Mouse (Mus musculus) v-Abl transformed pro-B cells (cell line): Measurements from ENCODE around the gene Sgsm2.

Source experiments
- in situ Hi-C, 2 experiments: fragments of 400-800 bp; cut with MboI; formaldehyde crosslinking; loops; one replicate each; pipeline ENCODE4 v1.15.1; 2025; ENCODE audit not compliant: unreplicated experiment in 2 of 2

Sgsm2 gene

GRCm38 (mm10) chr11:74807246-74807882, 89.5 kb downstream of the Sgsm2 start:
- in situ Hi-C loops = no loop called here

GRCm38 (mm10) chr11:74804081-74804627, 92.7 kb downstream of the Sgsm2 start:
- in situ Hi-C loops = no loop called here

DNA sequence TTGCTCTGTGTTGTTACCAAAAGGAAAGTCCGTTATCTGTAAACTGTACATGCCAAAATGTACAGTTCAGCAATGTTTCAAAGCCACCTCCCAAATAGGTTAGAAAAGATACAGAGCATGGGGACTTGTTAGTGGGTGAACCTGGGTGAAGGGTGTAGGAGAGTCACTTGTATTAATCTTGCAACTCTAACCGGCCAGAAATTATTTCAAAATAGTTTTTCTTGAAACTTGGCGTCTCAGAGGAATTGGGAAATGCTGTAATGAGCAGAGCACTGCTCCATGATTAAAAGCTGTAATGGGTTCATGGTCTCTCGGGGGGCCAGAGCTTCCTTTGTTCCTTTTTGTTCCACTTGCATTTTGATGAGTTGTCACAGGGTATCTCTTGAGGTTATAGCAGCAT, 96.2 kb downstream of the Sgsm2 start:
- in situ Hi-C loops = no loop called here
